Mouse (Mus musculus) thymus, adult 2 months (tissue): ENCODE measurements around the gene Ptpn1. TPM values are rescaled to one million over a fixed set of nuclear protein-coding genes. Genes with fewer than 3 reads are reported as not detected.

Source experiments
- DNase-seq: peaks from one replicate; pipeline ENCODE4 v3.0.0; 2021
- H3K27ac ChIP-seq: fragments of 200-500 bp; 2 replicates; pipeline ENCODE4 v1.5.1; 2012; ENCODE audit warnings: low read length, control low read depth; ENCODE audit not compliant: control insufficient read depth, insufficient read depth
- H3K27me3 ChIP-seq: fragments of 200-500 bp; 2 replicates; pipeline ENCODE4 v1.6.1; 2012; ENCODE audit warnings: mild to moderate bottlenecking, low read length, moderate library complexity, mixed read lengths; ENCODE audit not compliant: control insufficient read depth, insufficient read depth
- H3K36me3 ChIP-seq: fragments of 200-500 bp; 2 replicates; pipeline ENCODE4 v1.6.1; 2012; ENCODE audit warnings: mild to moderate bottlenecking, low read length, moderate library complexity; ENCODE audit not compliant: control insufficient read depth, insufficient read depth
- H3K4me1 ChIP-seq: fragments of 200-500 bp; replicated peaks from 2 replicates; pipeline ENCODE4 v1.6.1; 2012; ENCODE audit warnings: low read length; ENCODE audit not compliant: control insufficient read depth, insufficient read depth
- H3K4me3 ChIP-seq: fragments of 200-500 bp; 2 replicates; pipeline ENCODE4 v1.5.1; 2012; ENCODE audit warnings: mild to moderate bottlenecking, low read length, control low read depth, moderate library complexity; ENCODE audit not compliant: control insufficient read depth, insufficient read depth
- CTCF ChIP-seq: fragments of 200-500 bp; IDR thresholded peaks from 2 replicates; pipeline ENCODE4 v1.5.1; 2012; ENCODE audit warnings: mild to moderate bottlenecking, control low read depth, low read length, moderate library complexity, borderline replicate concordance; ENCODE audit not compliant: control insufficient read depth, poor library complexity, insufficient read depth; ENCODE audit errors: extremely low read depth
- POLR2A ChIP-seq: fragments of 200-500 bp; IDR thresholded peaks from 2 replicates; pipeline ENCODE4 v1.6.1; 2012; ENCODE audit warnings: mild to moderate bottlenecking, low read length, control low read depth, moderate library complexity; ENCODE audit not compliant: control insufficient read depth, poor library complexity, insufficient read depth; ENCODE audit errors: extremely low read depth
- WGBS: fragments of 180-500 bp; shearing (Covaris S2); methylation state at CpG from one replicate; pipeline ENCODE4 v1.1.7; 2018; 5-methylcytosine and 5-hydroxymethylcytosine counted together
- polyA plus RNA-seq: library from polyadenylated mRNA; depleted of rRNA; stranded (reverse); fragments of >200 nt; gene quantifications from 2 replicates; pipeline ENCODE4 v1.2.3, GENCODE M21; 2012

Gene Ptpn1
- polyA plus RNA-seq, 1 experiment: 97.8 TPM

GRCm38 (mm10) chr2:167939632-167940399 lies 8.0 kb downstream of the Ptpn1 start:
- TF ChIP-seq CTCF: no peak
- DNase-seq: no peak
- Histone ChIP-seq H3K27ac (no peak overlapping the region), H3K4me1 (peaks cover 59% of the 10 kb centered on the region), H3K36me3 (no peaks in the 10 kb centered on the region), H3K4me3 (no peak overlapping the region), H3K27me3 (no peaks in the 10 kb centered on the region)
- WGBS: 79% methylated on average over 11 of the region's 11 CpGs

- Histone ChIP-seq H3K27me3 (no peaks in the 10 kb centered on the region), H3K4me3 (no peak overlapping the region), H3K27ac (no peak overlapping the region), H3K36me3 (no peaks in the 10 kb centered on the region), H3K4me1 (peaks cover 68% of the 10 kb centered on the region)
- TF ChIP-seq POLR2A (no peak), CTCF (no peak)
- WGBS: 47% methylated on average over 11 of the region's 11 CpGs
- no peak for DNase-seq
Measured at GRCm38 (mm10) chr2:167940636-167941035, 8.8 kb downstream of the Ptpn1 start.

DNA sequence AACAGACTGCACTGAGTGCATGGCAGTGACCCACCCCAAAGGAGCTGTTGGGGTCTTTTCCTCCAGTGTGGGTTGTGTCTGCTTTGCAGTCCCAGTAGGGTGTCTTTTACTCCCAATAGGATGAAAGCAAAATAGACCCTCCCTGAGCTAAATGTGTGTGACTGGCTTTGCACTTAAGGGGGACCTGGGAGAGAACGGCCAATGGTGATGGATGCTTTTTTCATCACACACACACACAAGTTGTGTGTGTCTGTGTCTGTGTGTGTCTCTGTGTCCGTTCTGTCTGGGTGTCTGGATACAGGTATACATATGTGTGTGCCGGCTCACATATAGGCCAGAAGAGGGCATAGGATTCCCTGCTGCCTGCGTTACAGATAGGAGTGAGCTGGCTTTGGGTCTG lies 9.5 kb downstream of the Ptpn1 start:
- DNase-seq: no peak
- no peak overlapping the region for H3K4me3 ChIP-seq
- no peaks in the 10 kb centered on the region for H3K27me3 ChIP-seq
- no peaks in the 10 kb centered on the region for H3K36me3 ChIP-seq
- TF ChIP-seq CTCF: no peak
- H3K27ac ChIP-seq: peak overlapping the region; percentile 92
- peaks cover 69% of the 10 kb centered on the region for H3K4me1 ChIP-seq
- 85% methylated on average over 4 of the region's 4 CpGs for WGBS

- Histone ChIP-seq H3K27me3 (no peaks in the 10 kb centered on the region), H3K4me1 (peaks cover 69% of the 10 kb centered on the region), H3K27ac (peak overlapping the region; percentile 92), H3K4me3 (no peak overlapping the region), H3K36me3 (no peaks in the 10 kb centered on the region)
- TF ChIP-seq POLR2A: no peak
- TF ChIP-seq CTCF: no peak
- peak; percentile 64 for DNase-seq
- 19% methylated on average over 6 of the region's 6 CpGs for WGBS
Measured at GRCm38 (mm10) chr2:167941745-167942176, 9.9 kb downstream of the Ptpn1 start.

- Histone ChIP-seq H3K36me3 (no peaks in the 10 kb centered on the region), H3K4me1 (peaks cover 69% of the 10 kb centered on the region), H3K4me3 (no peak overlapping the region), H3K27ac (peak overlapping the region; percentile 92), H3K27me3 (no peaks in the 10 kb centered on the region)
- peak; percentile 29 for DNase-seq
- WGBS: 7% methylated on average over 8 of the region's 8 CpGs
- TF ChIP-seq CTCF (no peak), POLR2A (no peak)
Measured at GRCm38 (mm10) chr2:167942199-167942925, 10.5 kb downstream of the Ptpn1 start.

GRCm38 (mm10) chr2:167942926-167943633 lies 11.2 kb downstream of the Ptpn1 start:
- H3K27me3 ChIP-seq: no peaks in the 10 kb centered on the region
- 8% methylated on average over 12 of the region's 12 CpGs for WGBS
- no peaks in the 10 kb centered on the region for H3K36me3 ChIP-seq
- TF ChIP-seq CTCF: no peak
- peak overlapping the region; percentile 92 for H3K27ac ChIP-seq
- peaks cover 76% of the 10 kb centered on the region for H3K4me1 ChIP-seq
- H3K4me3 ChIP-seq: peak overlapping the region; percentile 35
- peak; percentile 75 for DNase-seq

- Histone ChIP-seq H3K27ac (no peak overlapping the region), H3K4me1 (peaks cover 80% of the 10 kb centered on the region), H3K36me3 (no peaks in the 10 kb centered on the region), H3K27me3 (no peaks in the 10 kb centered on the region), H3K4me3 (no peak overlapping the region)
- WGBS: 93% methylated on average over 3 of the region's 3 CpGs
- no peak for DNase-seq
- TF ChIP-seq POLR2A (no peak), CTCF (no peak)
Measured at GRCm38 (mm10) chr2:167944193-167944592, 12.3 kb downstream of the Ptpn1 start.
